Mouse (Mus musculus) testis, adult 2 months (tissue): Measurements from ENCODE around the gene Gm17949. TPM values are rescaled to one million over a fixed set of nuclear protein-coding genes. Genes with fewer than 3 reads are reported as not detected.

Experiments
- H3K27ac ChIP-seq: fragments of 200-500 bp; 2 replicates; pipeline ENCODE4 v1.5.1; 2012; ENCODE audit warnings: low read depth, low read length; ENCODE audit not compliant: control insufficient read depth, insufficient read depth
- H3K27me3 ChIP-seq: fragments of 200-500 bp; 2 replicates; pipeline ENCODE4 v1.6.1; 2012; ENCODE audit warnings: mild to moderate bottlenecking, low read length, moderate library complexity; ENCODE audit not compliant: control insufficient read depth, insufficient read depth
- H3K36me3 ChIP-seq: fragments of 200-500 bp; 2 replicates; pipeline ENCODE4 v1.6.1; 2012; ENCODE audit warnings: mild to moderate bottlenecking, low read length; ENCODE audit not compliant: control insufficient read depth, insufficient read depth
- H3K4me1 ChIP-seq: fragments of 200-500 bp; 2 replicates; pipeline ENCODE4 v1.6.1; 2012; ENCODE audit warnings: low read length; ENCODE audit not compliant: control insufficient read depth, insufficient read depth
- H3K4me3 ChIP-seq: fragments of 200-500 bp; 2 replicates; pipeline ENCODE4 v1.5.1; 2012; ENCODE audit warnings: low read depth, mild to moderate bottlenecking, low read length, moderate library complexity, mixed read lengths; ENCODE audit not compliant: control insufficient read depth
- CTCF ChIP-seq: fragments of 200-500 bp; IDR thresholded peaks from 2 replicates; pipeline ENCODE4 v1.5.1; 2012; ENCODE audit warnings: low read depth, mild to moderate bottlenecking, inconsistent platforms, low read length, moderate library complexity; ENCODE audit not compliant: control insufficient read depth, insufficient read depth, insufficient replicate concordance
- POLR2A ChIP-seq: fragments of 200-500 bp; IDR thresholded peaks from 2 replicates; pipeline ENCODE4 v1.6.1; 2012; ENCODE audit warnings: low read depth, mild to moderate bottlenecking, inconsistent platforms, low read length, moderate library complexity; ENCODE audit not compliant: control insufficient read depth
- polyA plus RNA-seq: library from polyadenylated mRNA; depleted of rRNA; stranded (reverse); fragments of >200 nt; gene quantifications from 2 replicates; pipeline ENCODE4 v1.2.3, GENCODE M21; 2012

Gm17949 gene
- polyA plus RNA-seq, 1 experiment: 19.7 TPM

DNA sequence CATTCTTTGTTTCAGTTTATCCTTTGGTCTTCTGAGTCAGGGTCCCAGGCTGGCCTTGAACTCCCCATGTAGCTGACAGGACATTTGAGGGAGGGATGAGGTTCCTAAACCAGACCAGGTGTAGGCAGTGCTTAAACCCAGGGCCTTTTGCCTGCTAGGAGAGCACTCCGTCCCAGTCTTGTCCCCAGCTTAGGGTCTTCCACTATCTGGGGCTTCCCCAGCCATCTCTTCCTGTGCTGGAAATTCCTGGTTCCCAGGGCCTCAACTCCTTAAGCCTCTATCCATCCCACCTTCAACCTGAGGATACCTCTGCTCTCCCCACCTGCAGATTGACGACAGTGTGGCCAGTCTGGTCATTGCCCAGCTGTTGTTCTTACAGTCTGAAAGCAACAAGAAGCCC, 20.3 kb upstream of the Gm17949 start:
- Histone ChIP-seq H3K27ac (no peak overlapping the region), H3K4me1 (peaks cover 5% of the 10 kb centered on the region), H3K4me3 (no peak overlapping the region), H3K36me3 (no peaks in the 10 kb centered on the region), H3K27me3 (no peaks in the 10 kb centered on the region)
- no peak for TF ChIP-seq POLR2A
- no peak for TF ChIP-seq CTCF

DNA sequence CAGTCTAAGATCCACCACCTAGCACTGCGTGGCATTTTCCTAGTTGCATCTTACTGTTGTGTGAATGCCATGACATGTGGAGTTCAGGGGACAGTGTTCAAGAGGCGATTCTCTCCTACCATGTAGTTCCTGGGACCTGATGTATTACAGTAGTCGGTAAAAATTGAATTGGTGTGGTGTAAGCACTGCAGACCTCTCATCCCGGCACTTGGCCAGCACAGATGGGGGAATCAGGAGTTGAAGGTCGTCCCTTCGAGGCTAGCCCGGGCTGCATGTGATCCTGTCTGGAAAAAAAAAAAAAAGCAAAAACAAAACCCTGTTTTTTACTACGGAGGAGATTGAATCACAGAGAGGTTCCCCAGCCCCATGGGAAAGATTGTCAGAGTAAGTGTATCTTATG, 16.2 kb upstream of the Gm17949 start:
- H3K4me3 ChIP-seq: no peak overlapping the region
- peaks cover 11% of the 10 kb centered on the region for H3K4me1 ChIP-seq
- TF ChIP-seq CTCF: no peak
- no peaks in the 10 kb centered on the region for H3K36me3 ChIP-seq
- H3K27me3 ChIP-seq: no peaks in the 10 kb centered on the region
- H3K27ac ChIP-seq: no peak overlapping the region

DNA sequence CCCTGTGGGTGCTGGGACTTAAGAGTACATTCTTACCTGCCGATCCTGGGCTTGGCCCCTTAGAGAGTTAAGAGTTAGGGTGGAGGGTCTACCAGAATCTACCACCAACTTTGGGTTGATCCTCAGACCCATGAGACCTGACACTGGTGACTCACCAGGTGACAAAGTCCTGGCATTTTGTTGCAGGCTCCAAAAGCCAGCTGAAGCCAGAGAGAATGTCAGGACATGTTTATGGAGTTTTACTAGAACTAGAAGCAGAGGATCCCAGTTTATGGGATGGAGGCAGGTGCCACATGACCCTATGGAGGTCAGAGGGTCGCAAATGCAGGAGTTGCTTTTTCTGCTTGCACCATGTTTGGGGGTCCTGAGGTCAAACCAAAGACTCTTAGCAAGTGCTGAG, 14.8 kb upstream of the Gm17949 start:
- no peaks in the 10 kb centered on the region for H3K27me3 ChIP-seq
- no peak overlapping the region for H3K27ac ChIP-seq
- TF ChIP-seq POLR2A: no peak
- no peak for TF ChIP-seq CTCF
- H3K4me1 ChIP-seq: peaks cover 8% of the 10 kb centered on the region
- no peaks in the 10 kb centered on the region for H3K36me3 ChIP-seq
- H3K4me3 ChIP-seq: no peak overlapping the region

DNA sequence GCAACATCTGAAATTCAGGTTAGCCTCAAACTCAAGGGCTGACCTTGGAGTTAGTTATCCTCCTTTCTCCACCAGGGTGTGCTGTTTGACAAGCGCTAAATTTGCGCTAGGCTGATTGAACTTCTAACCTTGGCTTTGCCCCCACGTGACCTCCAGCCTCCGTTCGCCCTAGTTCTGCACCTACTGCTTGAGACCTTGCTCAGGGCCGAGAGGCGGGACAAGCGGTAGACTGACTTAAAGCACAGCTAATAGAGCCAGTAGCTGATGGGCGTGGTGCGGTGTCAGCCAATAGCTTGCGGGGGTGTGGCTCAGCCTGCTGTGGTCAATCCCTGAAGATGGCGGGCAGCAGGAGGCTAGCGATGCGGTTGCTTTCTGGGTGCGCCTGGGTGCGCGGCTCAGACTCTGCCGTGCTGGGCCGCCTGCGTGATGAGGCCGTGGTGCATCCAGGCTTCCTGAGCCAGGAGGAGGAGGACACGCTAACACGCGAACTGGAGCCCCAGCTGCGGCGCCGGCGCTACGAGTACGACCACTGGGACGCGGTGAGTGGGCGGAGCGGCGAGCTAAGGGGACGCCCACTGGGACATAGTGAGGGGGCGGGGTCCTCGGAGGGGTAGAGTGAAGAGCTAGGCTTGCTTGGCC, 14.1 kb upstream of the Gm17949 start, which contains the start of gene Alkbh7:
Gene Alkbh7 (plus strand): TSS at position 311 of the 639 bp plus-strand sequence.
- no peaks in the 10 kb centered on the region for H3K27me3 ChIP-seq
- peaks cover 8% of the 10 kb centered on the region for H3K4me1 ChIP-seq
- H3K36me3 ChIP-seq: no peaks in the 10 kb centered on the region
- H3K4me3 ChIP-seq: peak within 1 kb of the TSS; percentile 91
- TF ChIP-seq CTCF (peak; percentile 45; the same call in 1 of the 2 replicates), POLR2A (peak; percentile 44; the same call in 1 of the 2 replicates)
- H3K27ac ChIP-seq: peak within 1 kb of the TSS; percentile 73

DNA sequence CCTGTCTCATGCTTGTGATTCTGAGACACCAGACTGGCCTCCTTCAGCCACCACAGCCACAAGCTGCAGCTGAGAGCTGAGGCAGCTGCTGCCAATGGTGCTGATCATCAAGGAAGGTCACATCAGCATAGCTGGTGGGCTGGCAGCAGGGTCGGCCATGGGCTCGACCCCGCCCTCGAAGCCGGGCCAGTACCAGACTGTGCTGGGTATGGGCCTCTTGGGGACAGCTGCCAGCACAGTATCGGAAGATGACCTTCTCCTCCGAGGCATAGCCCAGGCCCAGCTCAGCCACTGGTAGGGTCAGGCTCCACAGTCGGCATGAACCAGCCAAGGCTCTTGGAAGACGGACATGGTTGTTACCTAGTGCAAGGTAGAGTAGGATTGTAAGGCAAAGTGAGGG, 11.9 kb upstream of the Gm17949 start:
- Histone ChIP-seq H3K27me3 (no peaks in the 10 kb centered on the region), H3K4me1 (peaks cover 8% of the 10 kb centered on the region), H3K36me3 (no peaks in the 10 kb centered on the region), H3K27ac (no peak overlapping the region), H3K4me3 (no peak overlapping the region)
- TF ChIP-seq CTCF (no peak), POLR2A (no peak)

DNA sequence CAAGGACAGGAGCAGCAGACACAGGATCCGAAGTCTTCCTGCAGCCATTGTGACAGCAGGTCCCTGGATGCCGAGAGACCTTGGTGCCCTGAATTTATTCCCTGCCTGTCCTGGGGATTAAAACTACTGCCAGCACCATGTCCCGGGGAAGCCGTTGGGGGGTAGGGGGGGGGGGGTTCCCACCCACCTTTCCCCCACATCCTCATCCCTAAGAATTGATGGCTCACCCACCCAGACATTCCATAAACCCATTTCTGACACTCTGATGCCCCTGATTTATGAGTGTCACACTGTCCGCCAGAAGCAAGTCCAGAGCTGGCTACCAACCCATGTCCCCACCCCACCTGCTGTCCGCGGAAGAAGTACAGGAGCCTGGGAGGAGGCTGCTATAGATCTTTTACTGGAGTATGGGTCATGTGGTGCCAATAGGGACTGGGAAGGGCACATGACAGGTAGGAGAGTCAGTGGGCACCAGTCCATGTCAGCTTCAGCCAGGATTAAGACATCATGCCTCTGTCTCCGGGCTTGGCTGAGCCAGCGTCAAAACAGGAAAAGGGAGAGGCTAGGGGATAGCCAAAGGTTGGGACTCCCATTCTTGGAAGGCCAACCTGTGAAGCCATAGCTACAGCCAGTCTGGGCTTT, 11.2 kb upstream of the Gm17949 start, which contains the start of gene Pspn:
Gene Pspn (minus strand): TSS at position 51 of the 642 bp plus-strand sequence.
- no peak for TF ChIP-seq CTCF
- no peak for TF ChIP-seq POLR2A
- no peaks in the 10 kb centered on the region for H3K36me3 ChIP-seq
- H3K4me3 ChIP-seq: no peak within 1 kb of the TSS

DNA sequence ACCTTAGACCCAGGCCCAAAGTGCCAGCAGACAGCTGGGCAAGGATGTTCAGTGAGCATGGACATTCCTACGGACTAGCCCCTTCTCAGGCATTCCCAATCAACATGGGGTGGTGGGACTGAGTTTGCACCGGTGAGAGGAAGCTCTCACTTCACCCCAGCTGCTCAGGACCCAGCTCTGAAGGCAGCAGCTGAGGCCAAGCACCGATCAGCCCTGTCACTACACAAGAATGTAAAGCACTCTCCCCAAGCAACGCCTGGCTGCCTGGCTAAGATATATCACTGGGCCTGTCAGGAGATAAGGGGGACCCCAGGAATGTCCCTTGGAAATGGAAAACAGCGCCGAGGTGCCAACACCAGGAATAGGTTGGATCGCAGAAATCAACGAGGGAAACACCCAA, 10.0 kb upstream of the Gm17949 start:
- no peak overlapping the region for H3K27ac ChIP-seq
- H3K36me3 ChIP-seq: no peaks in the 10 kb centered on the region
- H3K4me1 ChIP-seq: peaks cover 8% of the 10 kb centered on the region
- TF ChIP-seq POLR2A: no peak
- TF ChIP-seq CTCF: no peak
- H3K27me3 ChIP-seq: no peaks in the 10 kb centered on the region
- H3K4me3 ChIP-seq: no peak overlapping the region

More for the DNA sequence above, 11.2 kb upstream of the Gm17949 start, which contains the start of gene Pspn:
- no peaks in the 10 kb centered on the region for H3K27me3 ChIP-seq
- no peak within 1 kb of the TSS for H3K27ac ChIP-seq
- H3K4me1 ChIP-seq: peaks cover 8% of the 10 kb centered on the region

DNA sequence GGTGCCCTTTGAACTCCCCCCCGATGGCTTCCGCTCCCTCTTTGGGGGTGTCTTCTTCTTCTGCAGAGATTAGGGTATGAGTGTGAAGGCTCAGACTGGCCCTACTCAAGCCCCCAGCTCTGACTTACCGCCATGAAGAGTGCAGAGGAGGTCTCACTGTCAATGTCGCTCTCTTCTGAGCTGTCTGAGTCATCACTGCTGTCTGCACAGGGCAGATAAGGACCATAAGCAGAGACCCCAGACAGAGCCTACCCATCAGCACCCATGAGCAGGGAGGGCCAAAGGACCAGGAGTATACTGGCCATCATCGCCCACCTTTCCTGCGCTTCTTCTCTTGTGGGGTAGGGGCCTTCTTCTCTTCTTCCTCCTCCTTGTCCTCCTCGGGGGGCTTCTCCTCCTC, 7.3 kb upstream of the Gm17949 start:
- Histone ChIP-seq H3K4me1 (no peaks in the 10 kb centered on the region), H3K27ac (no peak overlapping the region), H3K4me3 (no peak overlapping the region), H3K27me3 (no peaks in the 10 kb centered on the region), H3K36me3 (no peaks in the 10 kb centered on the region)
- no peak for TF ChIP-seq POLR2A
- no peak for TF ChIP-seq CTCF
